Mouse (Mus musculus) kidney, adult 2 months (tissue): ENCODE results near the gene Rac3.

Experiments used
- CTCF ChIP-seq: fragments of 200-500 bp; conservative IDR thresholded peaks from 2 replicates; pipeline ENCODE4 v1.5.1; 2011; ENCODE audit warnings: low read depth, mild to moderate bottlenecking, control low read depth, low read length, moderate library complexity, mixed read lengths; ENCODE audit not compliant: insufficient read depth, insufficient read length
- POLR2A ChIP-seq: fragments of 200-500 bp; IDR thresholded peaks from one replicate; pipeline ENCODE4 v1.6.1; 2011; ENCODE audit warnings: low read depth, low read length, control low read depth

DNA sequence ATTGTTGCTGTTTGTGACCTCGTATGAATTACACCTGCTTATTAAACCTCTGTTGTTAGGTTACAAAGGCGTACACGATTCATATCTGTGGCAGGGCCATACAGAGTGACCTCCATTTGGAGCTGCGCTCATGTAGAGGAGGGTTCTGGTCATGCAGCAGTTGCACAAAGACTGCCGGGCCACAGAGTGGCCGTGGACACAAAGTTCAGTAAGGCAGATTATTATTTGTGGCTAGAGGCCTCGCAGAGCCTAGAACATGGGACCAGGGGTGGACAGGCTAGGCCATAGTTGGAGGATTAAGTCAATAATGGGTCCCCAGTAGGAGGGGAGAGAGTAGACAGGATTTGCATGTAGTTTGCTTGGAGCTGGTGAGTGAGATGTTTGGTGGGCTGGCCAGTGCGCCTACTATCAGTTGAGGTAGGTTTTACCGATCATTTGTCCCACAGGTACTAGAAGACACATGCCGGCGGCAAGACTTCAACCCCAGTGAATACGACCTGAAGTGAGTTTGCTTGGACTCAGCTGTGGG is 47.6 kb upstream of the Rac3 start:
- TF ChIP-seq CTCF, result no peak
- no peak for TF ChIP-seq POLR2A
